Mouse (Mus musculus) cerebellum, postnatal 10 days (tissue): ENCODE measurements at regions not wholly inside any gene's neighbourhood (a gene's known extent, or its start where the extent isn't known, plus 50 kb on each side); places are given as distances from the start of the nearest gene placed in this dataset.

ENCODE experiments used
- DNase-seq, 2 experiments: peaks; one replicate each; pipeline ENCODE4 v3.0.0; 2021; ENCODE audit warnings: mixed read lengths in 2 of 2

DNA sequence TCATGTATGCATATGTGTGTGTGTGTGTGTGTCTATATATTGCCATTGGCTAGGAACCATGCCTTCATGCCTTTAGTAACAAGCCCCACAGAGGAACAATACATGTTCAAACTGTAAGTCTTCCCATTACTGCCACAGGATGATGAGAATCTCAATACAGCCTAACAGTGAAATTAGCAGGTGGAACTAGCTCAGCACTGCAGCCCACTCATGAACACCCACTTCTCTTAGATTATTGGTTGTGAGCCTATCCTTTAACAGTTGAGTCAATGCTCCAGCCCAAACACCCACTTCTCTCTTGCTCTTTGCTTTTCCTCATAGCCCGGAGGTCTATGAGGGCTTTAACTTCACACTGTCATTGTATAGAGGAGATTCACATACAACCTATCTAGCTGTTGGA is 287.5 kb upstream of the Plxna2 start:
- no peak for DNase-seq

DNA sequence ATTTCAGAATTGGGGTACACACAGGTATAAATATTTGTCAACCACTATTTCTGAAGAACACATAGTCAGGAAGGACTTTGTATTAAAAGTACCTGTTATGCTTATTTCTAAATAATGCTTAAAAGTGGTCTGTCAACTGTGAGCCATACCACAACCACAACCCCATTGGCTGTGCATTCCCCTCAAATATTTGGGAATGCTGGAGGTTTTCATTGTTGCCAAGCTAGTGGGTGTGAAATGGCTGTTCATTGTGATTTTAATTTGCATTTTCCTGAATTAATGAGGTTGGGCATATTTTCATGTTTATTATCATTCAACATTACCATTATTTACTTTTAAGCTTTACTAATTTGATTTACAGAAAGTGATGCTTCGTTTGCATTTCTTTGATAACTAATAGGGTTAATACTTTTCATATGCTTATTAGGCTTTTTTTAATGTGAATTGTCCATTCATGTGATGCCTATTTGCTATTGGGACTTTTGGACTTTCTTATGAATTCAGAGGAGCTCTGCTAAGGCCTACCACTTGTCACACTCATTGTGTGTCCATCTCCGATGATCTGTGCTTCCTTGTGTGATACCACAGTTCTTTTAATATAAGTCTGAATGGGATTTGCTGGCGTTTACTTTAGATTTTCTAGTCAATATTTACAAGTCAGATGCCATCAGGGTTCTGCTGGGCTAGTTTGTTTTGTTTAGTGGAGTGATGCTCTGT is 297.5 kb upstream of the Plxna2 start:
- no peak for DNase-seq

GRCm38 (mm10) chr1:194318351-194318750 is 299.7 kb upstream of the Plxna2 start:
- DNase-seq, result no peak

DNA sequence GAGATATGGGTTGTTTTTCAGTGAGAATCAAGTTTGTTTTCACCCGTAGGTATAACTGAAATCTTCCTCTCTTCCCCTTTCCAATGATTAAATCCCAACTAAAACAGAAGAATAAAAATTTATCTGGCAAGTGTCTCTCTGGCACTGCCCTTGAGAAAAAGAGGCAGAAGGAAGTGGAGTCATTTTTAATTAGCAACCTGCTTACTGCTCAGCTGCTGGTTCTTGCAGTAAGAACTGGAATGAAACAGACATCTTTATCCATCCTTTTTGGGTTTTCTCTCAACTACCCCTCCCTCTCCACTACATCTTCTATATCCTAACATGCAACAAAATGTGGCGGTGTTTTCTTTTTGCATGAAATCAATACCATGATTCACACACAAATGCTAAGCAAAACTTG is 302.4 kb upstream of the Plxna2 start:
- peak in 1 of 2 experiments; percentile 38 for DNase-seq

DNA sequence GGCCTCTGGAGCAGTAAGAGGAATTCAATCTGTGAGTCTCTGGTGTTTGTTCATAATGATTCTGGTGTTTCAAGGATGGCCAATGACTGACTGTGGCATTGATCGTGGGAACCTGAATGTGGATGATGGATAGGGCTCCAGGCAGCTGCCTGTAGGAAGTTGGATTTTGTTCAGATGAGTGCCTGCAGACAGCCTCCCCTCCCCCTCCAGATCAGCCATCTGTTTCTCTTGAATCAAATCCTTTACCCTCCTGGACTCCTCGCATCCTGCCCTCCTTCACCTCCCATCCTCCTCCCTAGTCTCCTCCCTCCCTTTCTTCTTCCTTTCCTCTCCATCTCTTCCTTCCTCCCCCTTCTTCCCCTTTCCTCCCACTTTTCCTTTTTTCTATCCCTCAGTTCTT is 307.6 kb upstream of the Plxna2 start:
- DNase-seq, result peak; percentile 88 to 92

DNA sequence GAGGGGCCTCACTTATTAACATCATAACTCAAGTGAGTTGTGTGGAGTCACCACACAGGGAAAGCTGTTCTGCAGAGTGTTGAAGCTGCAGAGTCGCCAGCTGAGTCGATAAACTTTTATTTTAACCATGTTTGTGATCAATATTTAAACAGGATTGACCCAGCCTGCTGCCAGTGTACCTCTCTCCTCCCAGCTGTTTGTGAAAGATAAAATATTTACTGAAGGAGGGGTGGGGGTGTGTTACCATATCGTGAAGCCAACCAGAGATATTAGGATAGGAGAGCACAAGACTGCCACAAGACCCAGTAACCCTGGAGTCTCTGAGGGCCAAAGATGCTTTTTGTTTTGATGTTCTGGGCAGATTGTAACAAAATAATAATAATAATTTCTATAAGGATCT is 309.4 kb upstream of the Plxna2 start:
- no peak for DNase-seq

DNA sequence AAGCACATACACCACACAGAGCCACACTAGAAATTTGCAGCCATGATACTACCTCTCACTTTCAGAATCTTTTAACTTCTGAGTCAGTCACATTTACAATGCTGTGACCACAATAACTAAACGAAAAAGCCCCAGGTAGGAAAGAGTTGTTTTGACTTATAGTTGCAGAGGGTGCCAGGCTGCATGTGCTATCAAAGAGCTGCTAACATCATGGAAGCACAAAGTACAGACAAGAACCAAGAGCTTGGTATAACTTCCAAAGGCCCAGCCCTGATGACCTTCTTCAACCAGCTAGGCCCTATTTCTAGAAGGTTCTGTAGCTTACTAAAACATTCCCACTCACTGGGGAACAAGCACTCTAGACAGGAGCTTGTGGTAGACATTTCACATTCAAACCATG is 314.1 kb upstream of the Plxna2 start:
- DNase-seq, result no peak

GRCm38 (mm10) chr1:194302775-194303174 is 315.2 kb upstream of the Plxna2 start:
- DNase-seq, result no peak

DNA sequence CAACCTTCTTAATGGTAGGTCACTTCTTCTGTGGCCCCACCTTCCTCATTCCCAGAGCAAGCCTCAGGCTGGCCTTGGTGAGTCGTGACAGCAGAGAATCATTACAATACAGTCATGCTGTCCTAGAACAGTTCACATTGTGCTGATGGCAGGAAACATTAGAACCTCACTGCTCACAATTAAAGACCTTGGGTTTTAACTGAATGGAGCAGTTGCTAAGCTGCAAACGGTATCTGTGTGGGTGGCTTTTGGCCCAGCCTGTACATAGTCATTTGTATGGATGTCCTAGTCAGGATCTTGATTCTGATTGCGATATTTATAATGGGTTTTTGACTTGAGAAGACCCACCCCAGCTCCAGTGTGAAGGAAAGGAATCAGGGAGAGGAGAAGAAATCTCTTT is 336.1 kb upstream of the Plxna2 start:
- no peak for DNase-seq

GRCm38 (mm10) chr1:194268028-194268427 is 350.0 kb upstream of the Plxna2 start:
- DNase-seq, result no peak

DNA sequence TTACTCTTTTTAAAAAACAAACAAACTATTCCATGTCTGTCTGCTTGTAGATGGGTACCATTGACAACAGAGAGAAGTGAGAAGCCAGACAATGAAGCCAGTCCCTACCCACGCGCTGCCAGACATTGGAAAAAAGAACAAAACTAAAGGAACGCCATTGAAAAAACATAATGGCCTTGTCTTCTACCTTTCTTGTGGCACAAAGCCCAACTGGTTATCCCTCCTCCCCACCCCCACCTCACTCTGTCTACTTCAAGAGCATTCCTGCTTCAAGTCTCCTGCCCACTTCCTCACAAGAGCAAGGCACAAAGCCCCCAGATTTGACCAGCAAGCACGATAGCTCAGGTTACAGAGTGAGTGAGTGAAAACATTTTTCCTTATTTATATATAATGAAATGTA is 355.6 kb upstream of the Plxna2 start:
- DNase-seq, result peak in 1 of 2 experiments; percentile 10

DNA sequence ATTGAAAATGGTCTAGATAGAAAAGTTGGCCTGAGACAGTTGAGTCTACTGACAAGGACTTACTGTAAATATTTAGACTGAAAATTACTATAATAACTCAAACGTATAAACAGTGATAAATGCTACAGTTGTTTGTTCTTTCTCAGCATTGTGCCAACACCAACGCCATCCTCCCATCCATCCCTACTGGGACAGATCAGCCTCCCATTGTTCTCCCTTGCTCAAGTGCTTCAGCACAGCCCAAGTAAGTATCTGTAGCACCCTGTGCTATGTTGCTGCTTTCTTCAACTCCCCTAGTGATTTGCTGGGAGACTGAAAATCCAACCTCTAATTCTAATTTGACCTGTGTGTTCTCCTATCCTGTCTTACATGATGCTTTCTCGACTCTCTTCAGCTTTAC is 358.1 kb upstream of the Plxna2 start:
- no peak for DNase-seq

DNA sequence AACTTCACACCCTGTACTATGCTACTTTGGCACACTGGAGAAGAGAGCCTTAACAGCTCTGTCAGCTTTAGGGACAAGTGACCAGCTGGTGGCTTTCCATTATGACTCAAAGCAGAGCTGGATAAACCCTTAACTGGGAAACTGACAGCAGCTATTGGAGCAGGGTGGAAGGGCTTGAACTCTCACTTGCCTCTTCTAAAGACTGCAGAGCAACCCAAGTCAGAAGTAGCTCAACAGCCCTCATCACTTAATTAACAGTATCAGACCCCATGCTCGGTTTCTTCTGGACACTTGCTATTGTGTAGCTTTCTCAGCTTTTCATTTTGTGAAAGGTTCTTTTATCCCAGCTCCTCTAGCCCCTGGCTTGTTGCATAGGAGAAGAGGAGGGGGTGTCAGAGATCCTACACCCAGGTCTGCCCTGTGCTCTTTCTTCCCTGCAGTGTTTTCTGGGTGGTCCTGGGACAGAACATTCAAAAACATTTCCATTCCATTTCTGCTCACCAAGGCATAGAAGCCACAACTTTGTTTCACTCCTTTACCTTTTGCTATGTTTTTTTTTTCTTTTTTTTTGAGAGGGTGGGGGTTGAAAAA is 373.1 kb upstream of the Plxna2 start:
- no peak for DNase-seq

- no peak for DNase-seq
Observed at GRCm38 (mm10) chr1:194241111-194241510, 376.9 kb upstream of the Plxna2 start.

GRCm38 (mm10) chr1:194231206-194231605 is 386.8 kb upstream of the Plxna2 start:
- DNase-seq, result peak; percentile 53 to 81

DNA sequence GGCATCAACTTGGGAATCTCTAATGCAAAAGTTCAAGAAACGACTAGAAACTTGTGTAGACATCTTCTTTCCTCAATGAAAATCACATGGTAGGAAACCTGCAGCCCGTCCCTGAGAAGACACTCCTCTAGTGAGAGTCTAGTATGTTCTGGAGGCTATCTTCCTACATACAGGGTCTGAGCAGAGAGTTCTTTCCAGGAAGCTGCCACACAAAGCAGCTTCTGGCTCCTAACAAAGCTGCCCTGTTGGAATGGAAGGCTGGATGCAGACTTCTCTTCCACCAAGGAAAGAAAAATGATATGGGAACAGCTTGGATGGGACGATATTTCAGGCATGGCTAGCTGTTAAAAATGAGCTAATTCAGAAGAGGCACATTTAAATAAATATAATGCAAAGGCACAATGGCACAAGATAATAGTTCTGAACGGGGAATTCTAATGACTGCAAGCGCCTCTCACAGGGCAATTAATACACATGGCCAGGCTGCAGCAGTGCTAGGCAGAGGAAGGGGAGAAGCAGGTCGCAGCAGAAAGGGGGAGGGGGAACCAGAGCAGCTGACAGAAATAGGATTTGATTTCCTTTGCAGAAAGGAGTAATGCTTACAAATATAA is 391.4 kb upstream of the Plxna2 start:
- peak; percentile 51 to 59 for DNase-seq

- DNase-seq, result peak in 1 of 2 experiments; percentile 21
Observed at GRCm38 (mm10) chr1:194225786-194226185, 392.2 kb upstream of the Plxna2 start.

- no peak for DNase-seq
Observed at GRCm38 (mm10) chr1:194224046-194224445, 394.0 kb upstream of the Plxna2 start.

DNA sequence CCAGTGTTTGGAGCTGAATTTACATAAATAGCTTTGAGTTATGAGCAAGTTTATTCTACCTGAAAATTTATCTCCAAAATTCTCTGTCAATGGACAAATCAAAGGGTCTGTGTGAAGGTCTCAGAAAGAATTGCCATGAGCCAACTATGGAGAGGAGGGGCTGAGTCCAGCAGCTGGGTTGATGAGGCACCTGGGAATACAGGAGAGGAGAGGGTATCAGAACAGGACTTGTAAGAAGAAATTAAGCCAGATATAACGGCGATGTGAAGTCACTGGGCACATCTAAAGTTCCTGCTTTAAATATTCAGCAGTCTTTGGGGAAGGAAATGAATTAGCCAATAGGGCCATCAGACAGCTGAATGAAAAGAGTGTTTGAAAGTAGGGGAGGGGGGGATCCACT is 394.4 kb upstream of the Plxna2 start:
- no peak for DNase-seq

- DNase-seq, result peak; percentile 74 to 75
Observed at GRCm38 (mm10) chr1:194223015-194223414, 395.0 kb upstream of the Plxna2 start.

DNA sequence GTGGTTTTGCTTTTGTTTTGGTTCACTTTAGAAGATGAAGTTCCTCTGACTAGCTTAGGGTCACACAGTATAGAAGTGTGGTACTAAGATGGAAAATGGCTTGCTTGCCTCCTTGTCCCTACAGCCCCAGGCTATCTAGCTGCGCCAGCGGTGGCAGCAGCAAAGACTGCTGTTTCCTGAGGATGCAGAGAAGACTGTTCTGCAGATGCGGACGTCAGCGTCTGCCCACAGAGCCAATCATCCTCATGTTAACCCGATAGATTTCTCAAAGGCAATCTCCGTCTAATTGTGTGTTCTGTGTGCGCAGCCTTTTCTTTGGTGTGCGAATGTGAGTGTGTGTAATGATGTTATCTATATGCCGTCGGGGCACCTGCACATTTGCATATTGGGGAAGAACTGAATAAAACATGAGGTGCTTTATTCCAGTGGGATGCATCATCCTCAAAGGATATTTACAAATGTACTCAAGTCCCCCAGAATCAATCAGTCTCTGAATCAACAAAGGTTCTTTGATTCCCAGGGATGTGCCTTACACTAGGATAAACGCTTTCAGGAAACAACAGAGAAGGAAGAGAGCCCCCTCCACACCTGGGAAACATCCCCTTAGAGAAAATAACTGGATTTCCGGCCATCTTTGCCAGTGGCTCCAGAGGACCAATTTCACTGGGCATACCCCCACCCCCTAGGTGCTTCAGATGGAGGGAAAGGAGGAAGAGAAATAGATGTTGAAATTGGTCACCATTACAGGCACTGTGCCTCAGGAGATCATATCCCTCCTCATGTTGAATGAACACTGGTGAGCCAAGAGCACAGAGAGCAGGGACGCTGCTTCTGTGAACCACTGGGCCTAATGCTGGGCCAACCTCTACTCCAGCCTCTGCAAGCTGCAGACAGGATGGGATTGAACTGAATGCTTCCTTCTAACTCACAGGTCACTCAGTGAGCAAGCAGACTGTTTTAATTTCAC is 409.7 kb upstream of the Plxna2 start:
- no peak for DNase-seq

DNA sequence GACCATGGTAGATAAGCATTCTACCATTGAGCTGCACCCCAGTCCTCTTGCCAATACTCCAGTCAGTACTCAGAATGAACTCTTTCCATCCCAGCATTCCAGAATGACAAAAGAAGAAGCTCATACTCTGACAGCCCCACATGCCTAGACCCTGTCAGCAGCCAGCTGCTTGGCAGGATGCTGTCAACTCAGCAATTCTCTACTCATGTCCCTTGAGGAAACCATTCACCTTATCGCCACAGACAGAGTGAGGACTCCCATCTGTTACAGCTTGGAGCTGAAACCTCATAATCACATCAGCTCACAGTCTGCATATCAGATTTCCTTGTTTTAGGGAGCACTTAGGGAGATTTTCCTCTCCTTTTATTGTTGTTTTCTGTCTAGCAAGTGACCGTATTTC is 420.5 kb upstream of the Plxna2 start:
- no peak for DNase-seq

DNA sequence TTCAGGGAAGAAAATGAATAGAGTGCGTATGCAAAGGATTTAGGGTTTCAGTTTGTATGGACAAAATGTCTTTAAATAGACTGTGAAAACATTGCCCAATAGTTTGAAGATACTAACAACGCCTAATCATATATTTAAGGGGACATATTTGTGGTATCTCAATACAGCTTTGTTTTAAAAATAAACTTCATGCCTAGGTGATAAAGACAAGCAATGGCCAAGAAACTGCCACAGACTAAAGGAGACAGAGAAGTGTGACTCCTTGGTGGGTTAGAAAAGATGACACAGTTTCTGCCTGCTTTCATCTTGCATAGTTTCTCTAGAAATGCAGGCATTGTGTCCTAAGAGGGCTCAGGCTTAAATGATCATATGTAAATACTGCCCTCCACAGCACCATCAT is 435.7 kb upstream of the Plxna2 start:
- no peak for DNase-seq
